Mouse (Mus musculus) T-helper 17 cell (primary cell): ENCODE results near the gene Txn2.

Source experiments
- in situ Hi-C, 2 experiments: fragments of 300-600 bp; cut with MboI, MseI; formaldehyde crosslinking; loops; 1 replicate in 1 of 2; 2 replicates in 1 of 2; pipeline ENCODE4 v1.15.1; 2025; ENCODE audit warnings: high pct_unique_total_duplicates in 2 of 2

Txn2 gene

GRCm38 (mm10) chr15:77912585-77912984 is 16.2 kb downstream of the Txn2 start:
- in situ Hi-C loops, result loop anchor here (5.0 to 25.0 kb wide), 2 partner anchors 140 to 500 kb away; partner anchors contain the start of gene Apol9a (in 2 of the 2)

- in situ Hi-C loops, result loop anchor here (5.0 to 25.0 kb wide), 2 partner anchors 140 to 500 kb away; partner anchors contain the start of gene Apol9a (in 2 of the 2)
Measured at GRCm38 (mm10) chr15:77912048-77912447, 16.8 kb downstream of the Txn2 start.

GRCm38 (mm10) chr15:77911065-77911464 is 17.7 kb downstream of the Txn2 start:
- in situ Hi-C loops, result loop anchor here (5.0 to 25.0 kb wide), 2 partner anchors 139 to 499 kb away; partner anchors contain the start of gene Apol9a (in 2 of the 2)

GRCm38 (mm10) chr15:77907646-77908518 is 20.9 kb downstream of the Txn2 start:
- in situ Hi-C loops, result loop anchor here (25.0 kb wide), 1 partner anchor 496 kb away; the partner anchor contains the start of gene Apol9a (in 2 of the 2)

GRCm38 (mm10) chr15:77906545-77906944 is 22.3 kb downstream of the Txn2 start:
- in situ Hi-C loops, result loop anchor here (25.0 kb wide), 1 partner anchor 494 kb away; the partner anchor contains the start of gene Apol9a (in 2 of the 2)

- in situ Hi-C loops, result loop anchor here (25.0 kb wide), 1 partner anchor 494 kb away; the partner anchor contains the start of gene Apol9a (in 2 of the 2)
Measured at GRCm38 (mm10) chr15:77906081-77906480, 22.7 kb downstream of the Txn2 start.

- in situ Hi-C loops, result loop anchor here (25.0 kb wide), 1 partner anchor 493 kb away; the partner anchor contains the start of gene Apol9a (in 2 of the 2)
Measured at GRCm38 (mm10) chr15:77905275-77905970, 23.4 kb downstream of the Txn2 start.

- in situ Hi-C loops, result loop anchor here (25.0 kb wide), 1 partner anchor 492 kb away; the partner anchor contains the start of gene Apol9a (in 2 of the 2)
Measured at GRCm38 (mm10) chr15:77904363-77904892, 24.4 kb downstream of the Txn2 start.

GRCm38 (mm10) chr15:77903176-77903575 is 25.6 kb downstream of the Txn2 start:
- in situ Hi-C loops, result loop anchor here (25.0 kb wide), 1 partner anchor 491 kb away; the partner anchor contains the start of gene Apol9a (in 2 of the 2)

- in situ Hi-C loops, result no loop called here
Measured at GRCm38 (mm10) chr15:77894926-77895325, 33.9 kb downstream of the Txn2 start.

GRCm38 (mm10) chr15:77893292-77893691 is 35.5 kb downstream of the Txn2 start:
- in situ Hi-C loops, result no loop called here

GRCm38 (mm10) chr15:77892420-77892819 is 36.4 kb downstream of the Txn2 start:
- in situ Hi-C loops, result no loop called here

- in situ Hi-C loops, result no loop called here
Measured at GRCm38 (mm10) chr15:77891766-77892165, 37.0 kb downstream of the Txn2 start.

GRCm38 (mm10) chr15:77889761-77890422 is 38.9 kb downstream of the Txn2 start:
- in situ Hi-C loops, result no loop called here

GRCm38 (mm10) chr15:77888286-77888685 is 40.5 kb downstream of the Txn2 start:
- in situ Hi-C loops, result no loop called here

GRCm38 (mm10) chr15:77887093-77887488 is 41.7 kb downstream of the Txn2 start:
- in situ Hi-C loops, result no loop called here

- in situ Hi-C loops, result no loop called here
Measured at GRCm38 (mm10) chr15:77886369-77887092, 42.3 kb downstream of the Txn2 start.

- in situ Hi-C loops, result no loop called here
Measured at GRCm38 (mm10) chr15:77885945-77886344, 42.9 kb downstream of the Txn2 start.

GRCm38 (mm10) chr15:77885159-77885558 is 43.6 kb downstream of the Txn2 start:
- in situ Hi-C loops, result no loop called here

GRCm38 (mm10) chr15:77883697-77884010 is 45.2 kb downstream of the Txn2 start:
- in situ Hi-C loops, result no loop called here
